ENCODE assay signal across 22 mouse cellular contexts in the genomic region with DNA sequence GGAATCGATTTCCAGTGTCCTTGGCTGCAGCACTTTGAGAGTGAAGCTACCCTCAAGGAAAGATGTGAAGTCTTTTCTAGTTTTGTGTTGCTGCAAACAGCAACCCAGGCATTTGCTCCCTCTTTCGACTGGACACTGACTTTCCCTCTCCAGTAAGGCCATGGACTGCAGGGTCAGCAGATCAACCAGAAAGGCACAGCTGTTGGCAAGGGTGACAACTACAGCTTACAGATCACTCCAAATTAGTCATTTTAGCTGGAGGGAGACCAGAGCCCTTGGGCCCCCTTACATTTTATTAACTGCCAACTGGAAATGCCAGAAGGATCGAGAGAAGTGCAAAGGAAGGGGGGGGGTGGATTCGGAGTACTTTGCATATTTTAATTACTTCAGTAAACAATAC.
DNase-seq lines count a peak whose midpoint lies in the region; ATAC-seq and TF ChIP-seq lines count a peak whose summit lies in the region.
"Had no signal": no experiment of that assay in that cellular context is flagged by ENCODE, and none has a peak within 500 bp of the region (broad histone marks: within the 10 kb centered on the region; RNA-seq: fewer than 3 reads in every experiment).

No protein-coding gene starts in this region.

- 62% methylated on average over 4 of the region's 4 CpGs for WGBS in hindbrain, postnatal 0 days
- WGBS in hindbrain, embryonic 13.5 days: 57% methylated on average over 4 of the region's 4 CpGs
- 68% methylated on average over 4 of the region's 4 CpGs for WGBS in limb, embryonic 10.5 days

- ATAC-seq in hindbrain, postnatal 0 days: 0 out of 2 replicates have a peak, but pooled peaks have one; percentile 12
- ATAC-seq in hindbrain, embryonic 13.5 days (ENCODE audit: low FRiP score): no peak
- ATAC-seq: forebrain, postnatal 0 days had no signal

- H3K4me2 ChIP-seq in hindbrain, postnatal 0 days (ENCODE audit: low read depth, low read length): no peak overlapping the region
- no peak overlapping the region for H3K4me2 ChIP-seq in hindbrain, embryonic 13.5 days
- H3K4me2 ChIP-seq: embryonic facial prominence, embryonic 13.5 days; hindbrain, embryonic 15.5 days had no signal

- no peaks in the 10 kb centered on the region for H3K36me3 ChIP-seq in hindbrain, postnatal 0 days (ENCODE audit: insufficient read depth, low read length)
- H3K36me3 ChIP-seq in hindbrain, embryonic 13.5 days: no peaks in the 10 kb centered on the region
- H3K36me3 ChIP-seq in limb, embryonic 10.5 days: no peaks in the 10 kb centered on the region
- H3K36me3 ChIP-seq: embryonic facial prominence, embryonic 13.5 days; forebrain, embryonic 10.5 days; heart, embryonic 10.5 days; hindbrain, embryonic 15.5 days had no signal

- no peak overlapping the region for H3K4me3 ChIP-seq in hindbrain, postnatal 0 days (ENCODE audit: low read length)
- no peak overlapping the region for H3K4me3 ChIP-seq in hindbrain, embryonic 13.5 days
- no peak overlapping the region for H3K4me3 ChIP-seq in limb, embryonic 10.5 days
- H3K4me3 ChIP-seq: embryonic facial prominence, embryonic 13.5 days; forebrain, embryonic 10.5 days; heart, embryonic 10.5 days; hindbrain, embryonic 15.5 days had no signal

- no peaks in the 10 kb centered on the region for H3K9me3 ChIP-seq in hindbrain, postnatal 0 days (ENCODE audit: low read length)
- no peaks in the 10 kb centered on the region for H3K9me3 ChIP-seq in hindbrain, embryonic 13.5 days
- no peaks in the 10 kb centered on the region for H3K9me3 ChIP-seq in limb, embryonic 10.5 days (replicated peaks)
- H3K9me3 ChIP-seq: embryonic facial prominence, embryonic 13.5 days; forebrain, embryonic 10.5 days; heart, embryonic 10.5 days; hindbrain, embryonic 15.5 days had no signal

- H3K9ac ChIP-seq in hindbrain, postnatal 0 days (replicated peaks; ENCODE audit: low read length): no peak overlapping the region
- H3K9ac ChIP-seq in hindbrain, embryonic 13.5 days: no peak overlapping the region
- H3K9ac ChIP-seq: embryonic facial prominence, embryonic 13.5 days; forebrain, postnatal 0 days; hindbrain, embryonic 15.5 days; liver, embryonic 14.5 days had no signal

- DNase-seq in adrenal gland, adult 2 months: peak; percentile 3
- no peak for DNase-seq in adrenal gland, postnatal 4 days (ENCODE audit: low spot score in 2 of 2)
- DNase-seq in hindbrain, postnatal 0 days (ENCODE audit: low spot score): no peak
- peak; percentile 73 for DNase-seq in Muller cell, postnatal 12 days (ENCODE audit: inconsistent ontology term)
- peak; percentile 4 for DNase-seq in lung, postnatal 25 days (ENCODE audit: low spot score)
- no peak for DNase-seq in ovary, postnatal 10 days (ENCODE audit: low spot score)
- DNase-seq in limb, embryonic 10.5 days (ENCODE audit: low spot score): no peak
- DNase-seq: adrenal gland, postnatal 10 days; cerebellum, adult 11-12 months; cerebellum, adult 9-11 months; forebrain, postnatal 0 days; kidney, adult 18-20 months; right cerebral cortex, postnatal 25 days; thymus, postnatal 4 days had no signal

- no peak for TF ChIP-seq CTCF in hindbrain, postnatal 0 days (IDR thresholded peaks at IDR 0.05; ENCODE audit: low read depth)

- no peak overlapping the region for H3K27ac ChIP-seq in hindbrain, postnatal 0 days
- no peak overlapping the region for H3K27ac ChIP-seq in hindbrain, embryonic 13.5 days
- H3K27ac ChIP-seq in limb, embryonic 10.5 days: no peak overlapping the region
- H3K27ac ChIP-seq: embryonic facial prominence, embryonic 13.5 days; forebrain, embryonic 10.5 days; heart, embryonic 10.5 days; hindbrain, embryonic 15.5 days; liver, embryonic 14.5 days; macrophage had no signal

- H3K4me1 ChIP-seq in hindbrain, postnatal 0 days (ENCODE audit: insufficient read depth, low read length): no peaks in the 10 kb centered on the region
- H3K4me1 ChIP-seq in hindbrain, embryonic 13.5 days (replicated peaks): peaks cover 11% of the 10 kb centered on the region
- H3K4me1 ChIP-seq in limb, embryonic 10.5 days: no peaks in the 10 kb centered on the region
- H3K4me1 ChIP-seq: embryonic facial prominence, embryonic 13.5 days had no signal

- H3K27me3 ChIP-seq in hindbrain, postnatal 0 days (ENCODE audit: insufficient read depth, low read length): no peaks in the 10 kb centered on the region
- H3K27me3 ChIP-seq in hindbrain, embryonic 13.5 days: no peaks in the 10 kb centered on the region
- H3K27me3 ChIP-seq in limb, embryonic 10.5 days (ENCODE audit: low read depth, poor library complexity, severe bottlenecking): no peaks in the 10 kb centered on the region
- H3K27me3 ChIP-seq: CH12.LX; embryonic facial prominence, embryonic 13.5 days; hindbrain, embryonic 15.5 days had no signal

Comparison
In these comparisons a context has a peak if more than half of its experiments do, and no peak if none do; other contexts are left out.
1. DNase-seq: peak in adrenal gland, adult 2 months (single experiment), Muller cell, postnatal 12 days (single experiment) and lung, postnatal 25 days (single experiment); none in adrenal gland, postnatal 4 days (0 of 2), hindbrain, postnatal 0 days (single experiment), ovary, postnatal 10 days (single experiment) and limb, embryonic 10.5 days (single experiment).